Mouse (Mus musculus) megakaryocyte progenitor cell, adult 5-6 weeks (primary cell): Measurements from ENCODE around the gene Sdc4. TPM values are rescaled to one million over a fixed set of nuclear protein-coding genes. Genes with fewer than 3 reads are reported as not detected.

ENCODE experiments used
- total RNA-seq, 2 experiments: library from RNA; stranded (forward) in 1 of 2; stranded (reverse) in 1 of 2; fragments of 157-497, 149-512 nt in 1 of 2; fragments of 200-1000 nt in 1 of 2; gene quantifications; 2 replicates each; pipeline versions ENCODE4 v1.2.3 to v1.2.4; 2015 to 2017

The Sdc4 gene
- total RNA-seq, 2 experiments from 2014 or later, result not detected

Other genes starting within 250 kb of the Sdc4 start
- gene Wfdc15a, start 243.8 kb downstream of the Sdc4 start, total RNA-seq (2015), result not detected in 2 replicates
- gene Wfdc15a, start 243.8 kb downstream of the Sdc4 start, total RNA-seq (2017), result not detected in 2 replicates
- gene Wfdc15b, start 222.2 kb downstream of the Sdc4 start, total RNA-seq (2015), result not detected in 2 replicates
- not detected in 2 replicates for gene Wfdc15b, start 222.2 kb downstream of the Sdc4 start, total RNA-seq (2017)
- gene Svs2, start 205.4 kb downstream of the Sdc4 start, total RNA-seq (2015), result not detected in 2 replicates
- gene Svs2, start 205.4 kb downstream of the Sdc4 start, total RNA-seq (2017), result not detected in 2 replicates
- not detected in 2 replicates for gene Svs3b, start 187.2 kb downstream of the Sdc4 start, total RNA-seq (2015)
- not detected in 2 replicates for gene Svs3b, start 187.2 kb downstream of the Sdc4 start, total RNA-seq (2017)
- gene Svs4, start 165.4 kb downstream of the Sdc4 start, total RNA-seq (2015), result not detected in 2 replicates
- gene Svs4, start 165.4 kb downstream of the Sdc4 start, total RNA-seq (2017), result not detected in 2 replicates
- gene Svs3a, start 154.6 kb downstream of the Sdc4 start, total RNA-seq (2015), result not detected in 2 replicates
- not detected in 2 replicates for gene Svs3a, start 154.6 kb downstream of the Sdc4 start, total RNA-seq (2017)
- gene Svs6, start 127.1 kb downstream of the Sdc4 start, total RNA-seq (2015), result not detected in 2 replicates
- not detected in 2 replicates for gene Svs6, start 127.1 kb downstream of the Sdc4 start, total RNA-seq (2017)
- gene Svs5, start 111.1 kb downstream of the Sdc4 start, total RNA-seq (2015), result not detected in 2 replicates
- gene Svs5, start 111.1 kb downstream of the Sdc4 start, total RNA-seq (2017), result not detected in 2 replicates
- 244 and 316 TPM in 2 replicates for gene Slpi, start 54.8 kb downstream of the Sdc4 start, total RNA-seq (2015)
- gene Slpi, start 54.8 kb downstream of the Sdc4 start, total RNA-seq (2017), result 39.7 and 71.6 TPM in 2 replicates
- not detected in 2 replicates for gene Rbpjl, start 40.7 kb downstream of the Sdc4 start, total RNA-seq (2015)
- not detected in 2 replicates for gene Rbpjl, start 40.7 kb downstream of the Sdc4 start, total RNA-seq (2017)
- gene Matn4, start 38.7 kb downstream of the Sdc4 start, total RNA-seq (2015), result not detected in 2 replicates
- not detected in 2 replicates for gene Matn4, start 38.7 kb downstream of the Sdc4 start, total RNA-seq (2017)
- gene Sys1, start 13.1 kb upstream of the Sdc4 start, total RNA-seq (2015), result 39.1 and 39.5 TPM in 2 replicates
- 11.2 and 20.0 TPM in 2 replicates for gene Sys1, start 13.1 kb upstream of the Sdc4 start, total RNA-seq (2017)
- gene Gm20458, start 17.1 kb upstream of the Sdc4 start, total RNA-seq (2015), result not detected in 2 replicates
- gene Gm20458, start 17.1 kb upstream of the Sdc4 start, total RNA-seq (2017), result not detected in 2 replicates
- gene Trp53tg5, start 29.8 kb upstream of the Sdc4 start, total RNA-seq (2015), result not detected in 2 replicates
- gene Trp53tg5, start 29.8 kb upstream of the Sdc4 start, total RNA-seq (2017), result not detected in 2 replicates
- 1.1 and 2.7 TPM in 2 replicates for gene Dbndd2, start 42.2 kb upstream of the Sdc4 start, total RNA-seq (2015)
- 0.04 and 0.47 TPM in 2 replicates for gene Dbndd2, start 42.2 kb upstream of the Sdc4 start, total RNA-seq (2017)
- gene Pigt, start 53.6 kb upstream of the Sdc4 start, total RNA-seq (2015), result 75.1 and 80.0 TPM in 2 replicates
- gene Pigt, start 53.6 kb upstream of the Sdc4 start, total RNA-seq (2017), result 34.3 and 42.0 TPM in 2 replicates
- gene Wfdc2, start 118.5 kb upstream of the Sdc4 start, total RNA-seq (2015), result not detected in 2 replicates
- gene Wfdc2, start 118.5 kb upstream of the Sdc4 start, total RNA-seq (2017), result 1.8 TPM in 1 of 2 replicates, not detected in the other
- gene Spint3, start 129.6 kb upstream of the Sdc4 start, total RNA-seq (2015), result not detected in 2 replicates
- gene Spint3, start 129.6 kb upstream of the Sdc4 start, total RNA-seq (2017), result not detected in 2 replicates
- gene Wfdc6a, start 141.6 kb upstream of the Sdc4 start, total RNA-seq (2015), result not detected in 2 replicates
- gene Wfdc6a, start 141.6 kb upstream of the Sdc4 start, total RNA-seq (2017), result not detected in 2 replicates
- gene Eppin, start 149.7 kb upstream of the Sdc4 start, total RNA-seq (2015), result not detected in 2 replicates
- not detected in 2 replicates for gene Eppin, start 149.7 kb upstream of the Sdc4 start, total RNA-seq (2017)
- not detected in 2 replicates for gene Wfdc6b, start 169.6 kb upstream of the Sdc4 start, total RNA-seq (2015)
- gene Wfdc6b, start 169.6 kb upstream of the Sdc4 start, total RNA-seq (2017), result not detected in 2 replicates
- gene Wfdc8, start 169.7 kb upstream of the Sdc4 start, total RNA-seq (2015), result not detected in 2 replicates
- not detected in 2 replicates for gene Wfdc8, start 169.7 kb upstream of the Sdc4 start, total RNA-seq (2017)
- 0.56 TPM in 1 of 2 replicates, not detected in the other for gene Wfdc16, start 194.9 kb upstream of the Sdc4 start, total RNA-seq (2015)
- gene Wfdc16, start 194.9 kb upstream of the Sdc4 start, total RNA-seq (2017), result 0.08 TPM in 1 of 2 replicates, not detected in the other
- gene Wfdc10, start 212.2 kb upstream of the Sdc4 start, total RNA-seq (2015), result not detected in 2 replicates
- gene Wfdc10, start 212.2 kb upstream of the Sdc4 start, total RNA-seq (2017), result not detected in 2 replicates
- gene Wfdc9, start 212.7 kb upstream of the Sdc4 start, total RNA-seq (2015), result not detected in 2 replicates
- gene Wfdc9, start 212.7 kb upstream of the Sdc4 start, total RNA-seq (2017), result not detected in 2 replicates
- not detected in 2 replicates for gene Wfdc11, start 230.2 kb upstream of the Sdc4 start, total RNA-seq (2015)
- not detected in 2 replicates for gene Wfdc11, start 230.2 kb upstream of the Sdc4 start, total RNA-seq (2017)
- not detected in 2 replicates for gene Wfdc13, start 241.2 kb upstream of the Sdc4 start, total RNA-seq (2015)
- not detected in 2 replicates for gene Wfdc13, start 241.2 kb upstream of the Sdc4 start, total RNA-seq (2017)